Mouse (Mus musculus): ENCODE results near the gene Atrnl1. TPM values are rescaled to one million over a fixed set of nuclear protein-coding genes. Genes with fewer than 3 reads are reported as not detected.
A peak's percentile ranks its signal among the peaks of the same experiment; 100 is the strongest.

Gene Atrnl1
- polyA plus RNA-seq, 1 experiment from 2014 or later = 5.6 TPM

GRCm38 (mm10) chr19:57621814-57622213 lies 11.0 kb downstream of the Atrnl1 start:
- no peak overlapping the region for H3K4me3 ChIP-seq (ENCODE audit: low read depth, low read length)
- no peaks in the 10 kb centered on the region for H3K36me3 ChIP-seq (ENCODE audit: control insufficient read depth, insufficient read depth, low read length)
- DNase-seq (ENCODE audit: low spot score, missing footprints) (no peak), ATAC-seq (ENCODE audit: low FRiP score) (no peak)
- H3K27ac ChIP-seq (ENCODE audit: low read depth, low read length) = no peak overlapping the region
- H3K4me2 ChIP-seq = no peak overlapping the region
- H3K9me3 ChIP-seq (ENCODE audit: control insufficient read depth, low read length) = no peaks in the 10 kb centered on the region
- H3K9ac ChIP-seq (ENCODE audit: low read length) = no peak overlapping the region
- no peaks in the 10 kb centered on the region for H3K4me1 ChIP-seq (ENCODE audit: control insufficient read depth, insufficient read depth, low read length)
- WGBS = 95% methylated on average over 19 of the region's 19 CpGs
- H3K27me3 ChIP-seq (ENCODE audit: control insufficient read depth, insufficient read depth, low read length) = no peaks in the 10 kb centered on the region

GRCm38 (mm10) chr19:57625738-57626137 lies 14.9 kb downstream of the Atrnl1 start:
- WGBS = 94% methylated on average over 9 of the region's 9 CpGs
- Histone ChIP-seq H3K36me3 (ENCODE audit: control insufficient read depth, insufficient read depth, low read length) (no peaks in the 10 kb centered on the region), H3K9ac (ENCODE audit: low read length) (no peak overlapping the region), H3K27ac (ENCODE audit: low read depth, low read length) (no peak overlapping the region), H3K4me1 (ENCODE audit: control insufficient read depth, insufficient read depth, low read length) (no peaks in the 10 kb centered on the region), H3K4me3 (ENCODE audit: low read depth, low read length) (no peak overlapping the region), H3K9me3 (ENCODE audit: control insufficient read depth, low read length) (no peaks in the 10 kb centered on the region), H3K4me2 (no peak overlapping the region), H3K27me3 (ENCODE audit: control insufficient read depth, insufficient read depth, low read length) (no peaks in the 10 kb centered on the region)
- ATAC-seq (ENCODE audit: low FRiP score) = no peak
- no peak for DNase-seq (ENCODE audit: low spot score, missing footprints)

GRCm38 (mm10) chr19:57627251-57627650 lies 16.4 kb downstream of the Atrnl1 start:
- no peak for ATAC-seq (ENCODE audit: low FRiP score)
- 94% methylated on average over 8 of the region's 8 CpGs for WGBS

GRCm38 (mm10) chr19:57642536-57642935 lies 31.7 kb downstream of the Atrnl1 start:
- H3K9ac ChIP-seq (ENCODE audit: low read length) = no peak overlapping the region
- H3K9me3 ChIP-seq (ENCODE audit: control insufficient read depth, low read length) = no peaks in the 10 kb centered on the region
- no peak overlapping the region for H3K27ac ChIP-seq (ENCODE audit: low read depth, low read length)
- no peaks in the 10 kb centered on the region for H3K36me3 ChIP-seq (ENCODE audit: control insufficient read depth, insufficient read depth, low read length)
- ATAC-seq (ENCODE audit: low FRiP score) (no peak), DNase-seq (ENCODE audit: low spot score, missing footprints) (no peak)
- H3K27me3 ChIP-seq (ENCODE audit: control insufficient read depth, insufficient read depth, low read length) = no peaks in the 10 kb centered on the region
- H3K4me1 ChIP-seq (ENCODE audit: control insufficient read depth, insufficient read depth, low read length) = no peaks in the 10 kb centered on the region
- H3K4me2 ChIP-seq = no peak overlapping the region
- H3K4me3 ChIP-seq (ENCODE audit: low read depth, low read length) = no peak overlapping the region
- WGBS = 94% methylated on average over 21 of the region's 21 CpGs

More at GRCm38 (mm10) chr19:57627251-57627650, 16.4 kb downstream of the Atrnl1 start:
- Histone ChIP-seq H3K36me3 (ENCODE audit: control insufficient read depth, insufficient read depth, low read length) (no peaks in the 10 kb centered on the region), H3K27ac (ENCODE audit: low read depth, low read length) (no peak overlapping the region), H3K4me1 (ENCODE audit: control insufficient read depth, insufficient read depth, low read length) (no peaks in the 10 kb centered on the region), H3K4me3 (ENCODE audit: low read depth, low read length) (no peak overlapping the region), H3K9ac (ENCODE audit: low read length) (no peak overlapping the region), H3K27me3 (ENCODE audit: control insufficient read depth, insufficient read depth, low read length) (no peaks in the 10 kb centered on the region), H3K4me2 (no peak overlapping the region), H3K9me3 (ENCODE audit: control insufficient read depth, low read length) (no peaks in the 10 kb centered on the region)
- DNase-seq (ENCODE audit: low spot score, missing footprints) = no peak

GRCm38 (mm10) chr19:57642980-57643379 lies 32.1 kb downstream of the Atrnl1 start:
- no peak for DNase-seq (ENCODE audit: low spot score, missing footprints)

GRCm38 (mm10) chr19:57648202-57648943 lies 37.5 kb downstream of the Atrnl1 start:
- no peaks in the 10 kb centered on the region for H3K9me3 ChIP-seq (ENCODE audit: control insufficient read depth, low read length)
- H3K27ac ChIP-seq (ENCODE audit: low read depth, low read length) = no peak overlapping the region
- DNase-seq (ENCODE audit: low spot score, missing footprints) (no peak), ATAC-seq (ENCODE audit: low FRiP score) (no peak)
- H3K36me3 ChIP-seq (ENCODE audit: control insufficient read depth, insufficient read depth, low read length) = no peaks in the 10 kb centered on the region
- H3K4me3 ChIP-seq (ENCODE audit: low read depth, low read length) = no peak overlapping the region
- no peak overlapping the region for H3K9ac ChIP-seq (ENCODE audit: low read length)
- H3K4me2 ChIP-seq = no peak overlapping the region
- 95% methylated on average over 14 of the region's 14 CpGs for WGBS
- H3K27me3 ChIP-seq (ENCODE audit: control insufficient read depth, insufficient read depth, low read length) = no peaks in the 10 kb centered on the region
- no peaks in the 10 kb centered on the region for H3K4me1 ChIP-seq (ENCODE audit: control insufficient read depth, insufficient read depth, low read length)

More at GRCm38 (mm10) chr19:57642980-57643379, 32.1 kb downstream of the Atrnl1 start:
- 74% methylated on average over 2 of the region's 2 CpGs for WGBS
- no peak for ATAC-seq (ENCODE audit: low FRiP score)
- H3K36me3 ChIP-seq (ENCODE audit: control insufficient read depth, insufficient read depth, low read length) = no peaks in the 10 kb centered on the region
- H3K9ac ChIP-seq (ENCODE audit: low read length) = no peak overlapping the region
- no peaks in the 10 kb centered on the region for H3K4me1 ChIP-seq (ENCODE audit: control insufficient read depth, insufficient read depth, low read length)
- no peak overlapping the region for H3K4me3 ChIP-seq (ENCODE audit: low read depth, low read length)
- no peak overlapping the region for H3K27ac ChIP-seq (ENCODE audit: low read depth, low read length)
- H3K4me2 ChIP-seq = no peak overlapping the region
- H3K27me3 ChIP-seq (ENCODE audit: control insufficient read depth, insufficient read depth, low read length) = no peaks in the 10 kb centered on the region
- no peaks in the 10 kb centered on the region for H3K9me3 ChIP-seq (ENCODE audit: control insufficient read depth, low read length)

GRCm38 (mm10) chr19:57648944-57649271 lies 38.1 kb downstream of the Atrnl1 start:
- ATAC-seq (ENCODE audit: low FRiP score) = no peak
- WGBS = 95% methylated on average over 4 of the region's 4 CpGs
- Histone ChIP-seq H3K36me3 (ENCODE audit: control insufficient read depth, insufficient read depth, low read length) (no peaks in the 10 kb centered on the region), H3K4me2 (no peak overlapping the region), H3K9me3 (ENCODE audit: control insufficient read depth, low read length) (no peaks in the 10 kb centered on the region), H3K27me3 (ENCODE audit: control insufficient read depth, insufficient read depth, low read length) (no peaks in the 10 kb centered on the region), H3K9ac (ENCODE audit: low read length) (no peak overlapping the region), H3K4me3 (ENCODE audit: low read depth, low read length) (no peak overlapping the region), H3K27ac (ENCODE audit: low read depth, low read length) (no peak overlapping the region), H3K4me1 (ENCODE audit: control insufficient read depth, insufficient read depth, low read length) (no peaks in the 10 kb centered on the region)
- DNase-seq (ENCODE audit: low spot score, missing footprints) = no peak

- H3K9ac ChIP-seq (ENCODE audit: low read length) = no peak overlapping the region
- DNase-seq (ENCODE audit: low spot score, missing footprints) (peak; percentile 91), ATAC-seq (ENCODE audit: low FRiP score) (no peak)
- 79% methylated on average over 2 of the region's 2 CpGs for WGBS
- H3K27ac ChIP-seq (ENCODE audit: low read depth, low read length) = no peak overlapping the region
- H3K4me3 ChIP-seq (ENCODE audit: low read depth, low read length) = no peak overlapping the region
- no peaks in the 10 kb centered on the region for H3K27me3 ChIP-seq (ENCODE audit: control insufficient read depth, insufficient read depth, low read length)
- H3K4me1 ChIP-seq (ENCODE audit: control insufficient read depth, insufficient read depth, low read length) = no peaks in the 10 kb centered on the region
- no peaks in the 10 kb centered on the region for H3K36me3 ChIP-seq (ENCODE audit: control insufficient read depth, insufficient read depth, low read length)
- H3K9me3 ChIP-seq (ENCODE audit: control insufficient read depth, low read length) = no peaks in the 10 kb centered on the region
- no peak overlapping the region for H3K4me2 ChIP-seq
Measured at GRCm38 (mm10) chr19:57655083-57655482, 44.2 kb downstream of the Atrnl1 start.

- Histone ChIP-seq H3K4me2 (no peak overlapping the region), H3K4me3 (ENCODE audit: low read depth, low read length) (no peak overlapping the region), H3K36me3 (ENCODE audit: control insufficient read depth, insufficient read depth, low read length) (no peaks in the 10 kb centered on the region), H3K4me1 (ENCODE audit: control insufficient read depth, insufficient read depth, low read length) (no peaks in the 10 kb centered on the region), H3K9me3 (ENCODE audit: control insufficient read depth, low read length) (no peaks in the 10 kb centered on the region), H3K27ac (ENCODE audit: low read depth, low read length) (no peak overlapping the region), H3K27me3 (ENCODE audit: control insufficient read depth, insufficient read depth, low read length) (no peaks in the 10 kb centered on the region), H3K9ac (ENCODE audit: low read length) (no peak overlapping the region)
- WGBS = 97% methylated on average over 11 of the region's 11 CpGs
- no peak for ATAC-seq (ENCODE audit: low FRiP score)
- DNase-seq (ENCODE audit: low spot score, missing footprints) = no peak
Measured at GRCm38 (mm10) chr19:57655491-57655890, 44.7 kb downstream of the Atrnl1 start.
